Mouse (Mus musculus) splenic B cell, adult 2 months (primary cell): ENCODE results near the gene Alg14.

Experiments used
- DNase-seq: peaks from one replicate; pipeline ENCODE4 v3.0.0-alpha.2; 2011; ENCODE audit warnings: low read depth, low spot score
- H3K27me3 ChIP-seq: 2 replicates; pipeline ENCODE4 v1.6.1; 2012; ENCODE audit warnings: mild to moderate bottlenecking, low read length, moderate library complexity, mixed read lengths; ENCODE audit not compliant: control insufficient read depth, poor library complexity, insufficient read depth, severe bottlenecking
- H3K36me3 ChIP-seq: 2 replicates; pipeline ENCODE4 v1.6.1; 2012; ENCODE audit warnings: mild to moderate bottlenecking, low read length, moderate library complexity, mixed read lengths; ENCODE audit not compliant: control insufficient read depth, poor library complexity, insufficient read depth, severe bottlenecking

Alg14 gene

GRCm38 (mm10) chr3:121262521-121263204, 28.9 kb upstream of the Alg14 start:
- DNase-seq, result peak; percentile 13
- Histone ChIP-seq H3K27me3 (peaks cover 3% of the 10 kb centered on the region; the same call in 1 of the 2 replicates), H3K36me3 (no peaks in the 10 kb centered on the region)

GRCm38 (mm10) chr3:121263205-121263548, 28.4 kb upstream of the Alg14 start:
- DNase-seq, result peak; percentile 48

GRCm38 (mm10) chr3:121264242-121264641, 27.3 kb upstream of the Alg14 start:
- no peak for DNase-seq
- H3K36me3 ChIP-seq, result no peaks in the 10 kb centered on the region

More at GRCm38 (mm10) chr3:121263205-121263548, 28.4 kb upstream of the Alg14 start:
- Histone ChIP-seq H3K27me3 (peaks cover 3% of the 10 kb centered on the region; the same call in 1 of the 2 replicates), H3K36me3 (no peaks in the 10 kb centered on the region)

GRCm38 (mm10) chr3:121267283-121267682, 24.3 kb upstream of the Alg14 start:
- Histone ChIP-seq H3K27me3 (no peaks in the 10 kb centered on the region; the same call in 1 of the 2 replicates), H3K36me3 (no peaks in the 10 kb centered on the region)
- DNase-seq, result no peak

More at GRCm38 (mm10) chr3:121264242-121264641, 27.3 kb upstream of the Alg14 start:
- H3K27me3 ChIP-seq, result peaks cover 3% of the 10 kb centered on the region; the same call in 1 of the 2 replicates

GRCm38 (mm10) chr3:121272577-121272976, 19.0 kb upstream of the Alg14 start:
- H3K36me3 ChIP-seq, result no peaks in the 10 kb centered on the region
- DNase-seq, result no peak
- H3K27me3 ChIP-seq, result no peaks in the 10 kb centered on the region; the same call in 1 of the 2 replicates

- no peaks in the 10 kb centered on the region; the same call in 1 of the 2 replicates for H3K27me3 ChIP-seq
- DNase-seq, result no peak
- no peaks in the 10 kb centered on the region for H3K36me3 ChIP-seq
Measured at GRCm38 (mm10) chr3:121274010-121274409, 17.6 kb upstream of the Alg14 start.

GRCm38 (mm10) chr3:121277009-121277408, 14.6 kb upstream of the Alg14 start:
- Histone ChIP-seq H3K36me3 (no peaks in the 10 kb centered on the region), H3K27me3 (no peaks in the 10 kb centered on the region; the same call in 1 of the 2 replicates)
- DNase-seq, result no peak

GRCm38 (mm10) chr3:121277557-121277956, 14.0 kb upstream of the Alg14 start:
- no peaks in the 10 kb centered on the region for H3K36me3 ChIP-seq
- no peak for DNase-seq
- no peaks in the 10 kb centered on the region for H3K27me3 ChIP-seq

GRCm38 (mm10) chr3:121279679-121280078, 11.9 kb upstream of the Alg14 start:
- no peaks in the 10 kb centered on the region for H3K27me3 ChIP-seq
- no peaks in the 10 kb centered on the region for H3K36me3 ChIP-seq
- DNase-seq, result no peak

GRCm38 (mm10) chr3:121282998-121283397, 8.6 kb upstream of the Alg14 start, which contains the start of gene Tmem56:
Gene Tmem56 (minus strand): TSS chr3:121283098.
- Histone ChIP-seq H3K36me3 (no peaks in the 10 kb centered on the region), H3K27me3 (no peaks in the 10 kb centered on the region)
- no peak for DNase-seq

- Histone ChIP-seq H3K27me3 (no peaks in the 10 kb centered on the region), H3K36me3 (no peaks in the 10 kb centered on the region)
- DNase-seq, result no peak
Measured at GRCm38 (mm10) chr3:121285219-121285618, 6.4 kb upstream of the Alg14 start.

GRCm38 (mm10) chr3:121287151-121287550, 4.4 kb upstream of the Alg14 start:
- no peaks in the 10 kb centered on the region for H3K27me3 ChIP-seq
- DNase-seq, result no peak
- no peaks in the 10 kb centered on the region for H3K36me3 ChIP-seq

GRCm38 (mm10) chr3:121290681-121291080, 892 bp upstream of the Alg14 start:
- Histone ChIP-seq H3K27me3 (no peaks in the 10 kb centered on the region), H3K36me3 (no peaks in the 10 kb centered on the region)
- DNase-seq, result no peak

- no peak for DNase-seq
- no peaks in the 10 kb centered on the region for H3K27me3 ChIP-seq
Measured at GRCm38 (mm10) chr3:121291225-121291559, 381 bp upstream of the Alg14 start.

GRCm38 (mm10) chr3:121294200-121294599, 2.6 kb downstream of the Alg14 start:
- peak; percentile 17 for DNase-seq
- Histone ChIP-seq H3K27me3 (no peaks in the 10 kb centered on the region), H3K36me3 (no peaks in the 10 kb centered on the region)

More at GRCm38 (mm10) chr3:121291225-121291559, 381 bp upstream of the Alg14 start:
- no peaks in the 10 kb centered on the region for H3K36me3 ChIP-seq

GRCm38 (mm10) chr3:121306641-121307040, 15.1 kb downstream of the Alg14 start:
- H3K27me3 ChIP-seq, result no peaks in the 10 kb centered on the region
- no peaks in the 10 kb centered on the region for H3K36me3 ChIP-seq
- peak; percentile 54 for DNase-seq
